Mouse (Mus musculus) kidney, embryonic 15.5 days (tissue): ENCODE measurements around the gene Nutm1. TPM values are rescaled to one million over a fixed set of nuclear protein-coding genes. Genes with fewer than 3 reads are reported as not detected.

Experiments
- ATAC-seq: fragments of 200-750 bp; cut with Nextera tagmentation; replicated peaks from 2 replicates; pipeline ENCODE4 v1.8.0; 2017; ENCODE audit warnings: moderate TSS enrichment; ENCODE audit not compliant: low FRiP score
- H3K27ac ChIP-seq: fragments of 300-500 bp; sonication (generic); 2 replicates; pipeline ENCODE4 v1.5.1; 2015; ENCODE audit warnings: mild to moderate bottlenecking, inconsistent platforms
- H3K27me3 ChIP-seq: fragments of 300-500 bp; sonication (generic); 2 replicates; pipeline ENCODE4 v1.6.1; 2015; ENCODE audit warnings: inconsistent platforms
- H3K36me3 ChIP-seq: fragments of 300-500 bp; sonication (generic); 2 replicates; pipeline ENCODE4 v1.6.1; 2015; ENCODE audit warnings: inconsistent platforms
- H3K4me1 ChIP-seq: fragments of 300-500 bp; sonication (generic); 2 replicates; pipeline ENCODE4 v1.6.1; 2015; ENCODE audit warnings: inconsistent platforms
- H3K4me2 ChIP-seq: fragments of 300-500 bp; sonication (generic); 2 replicates; pipeline ENCODE4 v1.6.1; 2015; ENCODE audit warnings: moderate library complexity, mild to moderate bottlenecking, inconsistent platforms
- H3K4me3 ChIP-seq: fragments of 300-500 bp; sonication (generic); replicated peaks from 2 replicates; pipeline ENCODE4 v1.5.1; 2015; ENCODE audit warnings: mild to moderate bottlenecking, inconsistent platforms
- H3K9ac ChIP-seq: fragments of 300-500 bp; sonication (generic); 2 replicates; pipeline ENCODE4 v1.6.1; 2015; ENCODE audit warnings: mild to moderate bottlenecking, inconsistent platforms
- H3K9me3 ChIP-seq: fragments of 300-500 bp; sonication (generic); replicated peaks from 2 replicates; pipeline ENCODE4 v1.6.1; 2016; ENCODE audit warnings: inconsistent platforms
- WGBS: fragments of 180-500 bp; shearing (Covaris S2); methylation state at CpG from one replicate; pipeline ENCODE4 v1.1.7; 2015; ENCODE audit warnings: mixed read lengths; 5-methylcytosine and 5-hydroxymethylcytosine counted together
- polyA plus RNA-seq: library from polyadenylated mRNA; unstranded; fragments of >200 nt; fragmentation: Nextera tagmentation; extraction: Ambion mirVana; gene quantifications from 2 replicates; pipeline ENCODE4 v1.2.1, GENCODE M21; 2015

The Nutm1 gene
- polyA plus RNA-seq, 1 experiment from 2014 or later, result 0.08 TPM

- no peak overlapping the region for H3K4me2 ChIP-seq
- 50% methylated on average over 4 of the region's 4 CpGs for WGBS
- no peaks in the 10 kb centered on the region for H3K36me3 ChIP-seq
- H3K27ac ChIP-seq, result no peak overlapping the region
- no peak overlapping the region for H3K9ac ChIP-seq
- H3K27me3 ChIP-seq, result no peaks in the 10 kb centered on the region
- no peaks in the 10 kb centered on the region for H3K4me1 ChIP-seq
- no peak for ATAC-seq
- no peaks in the 10 kb centered on the region for H3K9me3 ChIP-seq
- no peak overlapping the region for H3K4me3 ChIP-seq
Observed at GRCm38 (mm10) chr2:112224356-112224755, 34.7 kb downstream of the Nutm1 start.

GRCm38 (mm10) chr2:112222607-112223006, 36.5 kb downstream of the Nutm1 start:
- no peaks in the 10 kb centered on the region for H3K27me3 ChIP-seq

DNA sequence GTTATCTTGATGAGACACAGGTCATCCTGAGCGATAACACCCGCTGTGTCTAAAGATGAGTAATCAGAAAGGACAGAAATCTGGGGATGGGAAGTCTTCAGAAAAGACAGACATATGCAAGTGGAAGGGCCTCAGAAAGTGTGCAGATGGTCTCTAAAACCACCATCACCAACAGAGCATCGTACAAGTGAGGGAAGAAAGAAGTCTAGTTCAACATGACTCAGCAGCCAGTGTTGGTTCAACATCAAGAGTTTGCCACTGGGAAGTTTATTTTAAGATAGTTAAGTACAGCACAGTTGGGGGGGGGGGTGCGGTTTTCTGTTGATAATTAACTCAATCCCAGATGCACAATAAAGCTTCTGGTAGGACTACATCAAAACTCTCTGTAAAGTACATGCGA, 38.2 kb downstream of the Nutm1 start:
- Histone ChIP-seq H3K4me2 (no peak overlapping the region), H3K4me3 (no peak overlapping the region), H3K4me1 (no peaks in the 10 kb centered on the region), H3K36me3 (no peaks in the 10 kb centered on the region), H3K9me3 (no peaks in the 10 kb centered on the region), H3K27ac (no peak overlapping the region), H3K27me3 (no peaks in the 10 kb centered on the region), H3K9ac (no peak overlapping the region)
- WGBS, result 85% methylated on average over 5 of the region's 5 CpGs
- no peak for ATAC-seq

More at GRCm38 (mm10) chr2:112222607-112223006, 36.5 kb downstream of the Nutm1 start:
- Histone ChIP-seq H3K4me2 (no peak overlapping the region), H3K9ac (no peak overlapping the region), H3K36me3 (no peaks in the 10 kb centered on the region), H3K4me1 (no peaks in the 10 kb centered on the region), H3K4me3 (no peak overlapping the region), H3K9me3 (no peaks in the 10 kb centered on the region), H3K27ac (no peak overlapping the region)
- ATAC-seq, result no peak
- 69% methylated on average over 5 of the region's 5 CpGs for WGBS

GRCm38 (mm10) chr2:112217614-112218013, 41.5 kb downstream of the Nutm1 start:
- Histone ChIP-seq H3K9me3 (no peaks in the 10 kb centered on the region), H3K4me3 (no peak overlapping the region), H3K27me3 (no peaks in the 10 kb centered on the region), H3K4me2 (no peak overlapping the region), H3K36me3 (no peaks in the 10 kb centered on the region), H3K4me1 (no peaks in the 10 kb centered on the region), H3K9ac (no peak overlapping the region), H3K27ac (no peak overlapping the region)
- no peak for ATAC-seq
- 80% methylated on average over 6 of the region's 6 CpGs for WGBS

DNA sequence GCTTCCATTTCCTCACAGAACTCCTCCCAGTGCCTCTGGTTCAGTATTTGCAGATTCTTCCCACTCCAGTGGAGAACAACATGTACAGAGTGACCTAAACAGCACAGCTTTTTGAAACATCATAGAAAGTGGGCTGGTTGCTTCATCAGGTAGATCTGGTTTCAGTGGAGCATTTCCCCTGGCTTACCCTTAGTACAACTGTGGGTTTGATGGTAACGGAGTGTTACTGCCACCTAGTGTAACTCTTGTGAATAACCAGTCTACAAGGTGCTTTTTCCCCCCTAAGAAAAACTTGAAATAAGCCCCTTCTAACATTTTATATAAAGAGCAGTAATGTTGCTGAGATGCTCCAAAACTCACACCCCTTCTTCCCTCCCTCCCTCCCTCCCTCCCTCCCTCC, 43.1 kb downstream of the Nutm1 start:
- H3K9me3 ChIP-seq, result no peaks in the 10 kb centered on the region
- H3K36me3 ChIP-seq, result no peaks in the 10 kb centered on the region
- no peaks in the 10 kb centered on the region for H3K4me1 ChIP-seq
- no peaks in the 10 kb centered on the region for H3K27me3 ChIP-seq
- peak; percentile 62; the same call in 1 of the 2 replicates for ATAC-seq
- H3K27ac ChIP-seq, result no peak overlapping the region
- no peak overlapping the region for H3K9ac ChIP-seq
- 4% methylated on average over 1 of the region's 1 CpGs for WGBS
- no peak overlapping the region for H3K4me3 ChIP-seq
- no peak overlapping the region for H3K4me2 ChIP-seq

DNA sequence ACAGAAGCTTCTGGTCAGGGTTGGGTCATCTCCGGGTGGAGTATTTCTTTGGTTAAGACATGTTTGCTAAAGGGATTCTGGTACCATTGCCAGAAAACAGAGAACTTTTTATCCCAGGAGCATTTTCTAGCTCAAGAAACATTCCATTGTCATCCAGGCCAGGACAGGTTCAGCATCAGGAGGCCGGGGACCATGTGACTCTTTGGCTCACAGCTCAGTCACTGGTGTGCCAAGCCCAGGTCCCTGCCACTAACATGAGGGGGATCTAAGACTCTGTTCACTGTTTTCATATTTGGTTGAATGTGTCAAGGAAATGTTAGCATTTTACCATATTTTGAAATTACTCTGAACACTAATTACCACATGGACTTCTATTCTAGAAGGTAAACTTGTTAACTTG, 48.4 kb downstream of the Nutm1 start:
- H3K9ac ChIP-seq, result no peak overlapping the region
- H3K27ac ChIP-seq, result no peak overlapping the region
- H3K4me2 ChIP-seq, result no peak overlapping the region
- no peak for ATAC-seq
- 89% methylated on average over 2 of the region's 2 CpGs for WGBS
- no peaks in the 10 kb centered on the region for H3K9me3 ChIP-seq
- H3K4me3 ChIP-seq, result no peak overlapping the region
- H3K36me3 ChIP-seq, result no peaks in the 10 kb centered on the region
- H3K27me3 ChIP-seq, result no peaks in the 10 kb centered on the region
- H3K4me1 ChIP-seq, result no peaks in the 10 kb centered on the region

- H3K36me3 ChIP-seq, result no peaks in the 10 kb centered on the region
- no peak overlapping the region for H3K9ac ChIP-seq
- H3K4me2 ChIP-seq, result no peak overlapping the region
- no peaks in the 10 kb centered on the region for H3K9me3 ChIP-seq
- no peak overlapping the region for H3K4me3 ChIP-seq
- H3K27ac ChIP-seq, result no peak overlapping the region
- no peaks in the 10 kb centered on the region for H3K4me1 ChIP-seq
- no peak for ATAC-seq
- H3K27me3 ChIP-seq, result no peaks in the 10 kb centered on the region
- WGBS, result 78% methylated on average over 6 of the region's 6 CpGs
Observed at GRCm38 (mm10) chr2:112210142-112210541, 48.9 kb downstream of the Nutm1 start.

DNA sequence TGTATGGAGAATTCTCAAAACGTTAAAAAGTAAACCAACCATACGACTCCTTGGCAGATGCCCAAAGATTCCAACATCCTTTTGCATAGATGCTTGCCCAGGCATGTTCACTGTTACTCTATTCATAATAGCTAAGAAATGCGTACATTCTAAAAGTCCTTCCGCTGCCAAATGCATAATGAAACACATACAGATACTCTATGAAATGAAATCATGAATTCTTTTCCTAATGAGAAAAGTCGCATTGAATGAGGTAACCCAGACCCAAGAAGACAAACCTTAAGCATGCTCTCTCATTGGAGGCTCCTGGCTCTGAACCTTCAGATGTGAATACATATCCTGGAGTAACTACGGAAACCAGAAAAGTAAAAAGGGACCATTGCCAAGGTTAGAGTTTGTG, 56.0 kb downstream of the Nutm1 start:
- no peak overlapping the region for H3K4me3 ChIP-seq
- H3K9ac ChIP-seq, result no peak overlapping the region
- no peaks in the 10 kb centered on the region for H3K4me1 ChIP-seq
- no peak overlapping the region for H3K27ac ChIP-seq
- ATAC-seq, result peak; percentile 36; the same call in 1 of the 2 replicates
- H3K36me3 ChIP-seq, result no peaks in the 10 kb centered on the region
- WGBS, result 67% methylated on average over 6 of the region's 6 CpGs
- no peaks in the 10 kb centered on the region for H3K9me3 ChIP-seq
- no peak overlapping the region for H3K4me2 ChIP-seq
- H3K27me3 ChIP-seq, result no peaks in the 10 kb centered on the region

Other genes starting within 250 kb of the Nutm1 start
- not detected in 2 replicates for gene Olfr1310, start 246.6 kb downstream of the Nutm1 start, polyA plus RNA-seq
- not detected in 2 replicates for gene Olfr1311, start 234.9 kb downstream of the Nutm1 start, polyA plus RNA-seq
- not detected in 2 replicates for gene Olfr1312, start 209.1 kb downstream of the Nutm1 start, polyA plus RNA-seq
- gene Olfr1313, start 181.4 kb downstream of the Nutm1 start, polyA plus RNA-seq, result not detected in 2 replicates
- gene Olfr1314, start 162.5 kb downstream of the Nutm1 start, polyA plus RNA-seq, result not detected in 2 replicates
- gene Olfr1315-ps1, start 143.9 kb downstream of the Nutm1 start, polyA plus RNA-seq, result not detected in 2 replicates
- not detected in 2 replicates for gene Olfr1316, start 124.3 kb downstream of the Nutm1 start, polyA plus RNA-seq
- not detected in 2 replicates for gene Olfr1317, start 119.0 kb downstream of the Nutm1 start, polyA plus RNA-seq
- gene Olfr1318, start 105.1 kb downstream of the Nutm1 start, polyA plus RNA-seq, result not detected in 2 replicates
- gene Lpcat4, start 19.8 kb downstream of the Nutm1 start, polyA plus RNA-seq, result 23.1 and 25.7 TPM in 2 replicates
- gene Nop10, start 2.6 kb upstream of the Nutm1 start, polyA plus RNA-seq, result 242 and 259 TPM in 2 replicates
- 9.5 and 10.7 TPM in 2 replicates for gene Slc12a6, start 6.5 kb upstream of the Nutm1 start, polyA plus RNA-seq
- not detected in 2 replicates for gene Gm21985, start 7.0 kb upstream of the Nutm1 start, polyA plus RNA-seq
- gene Emc4, start 108.7 kb upstream of the Nutm1 start, polyA plus RNA-seq, result 120 and 123 TPM in 2 replicates
- 38.4 and 42.3 TPM in 2 replicates for gene Katnbl1, start 119.9 kb upstream of the Nutm1 start, polyA plus RNA-seq
- gene Emc7, start 195.7 kb upstream of the Nutm1 start, polyA plus RNA-seq, result 19.3 and 20.0 TPM in 2 replicates
- 0.17 and 0.22 TPM in 2 replicates for gene Chrm5, start 221.5 kb upstream of the Nutm1 start, polyA plus RNA-seq
- gene Aven, start 233.7 kb upstream of the Nutm1 start, polyA plus RNA-seq, result 7.2 and 9.3 TPM in 2 replicates